Mouse (Mus musculus): ENCODE data around the gene Mum1. TPM values are rescaled to one million over a fixed set of nuclear protein-coding genes. Genes with fewer than 3 reads are reported as not detected.

Gene Mum1
- total RNA-seq, 1 experiment from 2014 or later, result 47.5 TPM

DNA sequence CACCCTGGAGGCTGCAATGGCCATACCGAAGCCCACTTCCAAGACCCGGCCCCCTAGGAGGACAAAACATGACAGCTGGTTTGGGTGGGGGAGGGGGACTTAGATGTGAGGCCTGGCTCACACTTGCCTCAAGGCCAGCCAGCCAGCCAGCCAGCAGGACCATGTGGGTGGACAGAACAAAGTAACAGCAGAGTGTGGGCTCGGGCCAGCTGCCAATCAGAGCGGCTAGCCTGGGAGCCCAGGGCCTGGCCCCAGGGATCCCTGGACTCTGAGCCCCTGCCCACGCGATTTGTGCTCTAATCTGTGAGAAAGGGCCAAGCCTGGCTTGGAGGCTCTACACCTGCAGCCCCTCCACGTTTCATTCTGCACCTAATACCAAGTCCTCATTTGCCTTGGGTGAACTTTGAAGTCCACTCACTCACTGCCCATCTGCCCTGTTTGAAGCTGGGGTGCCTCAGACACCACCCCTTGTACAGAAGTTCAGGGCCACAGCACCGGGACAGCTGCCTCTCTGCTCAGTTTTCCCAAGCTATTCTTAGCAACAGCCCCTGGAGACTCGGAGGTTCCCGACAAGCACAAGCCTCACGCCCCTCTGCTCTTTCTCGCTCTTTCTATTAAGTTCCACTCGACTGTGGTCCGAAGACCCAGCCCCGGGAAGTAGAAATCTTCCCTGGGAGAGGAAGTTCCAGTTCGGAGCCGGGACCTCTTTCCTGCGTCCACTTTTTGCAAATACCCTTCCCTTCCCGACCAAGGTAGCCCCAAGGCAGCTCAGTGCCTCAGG lies 33.8 kb downstream of the Mum1 start:
- no peak for ATAC-seq (replicated peaks in 1 of 2; ENCODE audit: insufficient read depth in 1 of 2, low FRiP score in 2 of 2, low TSS enrichment in 1 of 2, low read depth in 1 of 2, poor library complexity in 2 of 2, severe bottlenecking in 2 of 2)

DNA sequence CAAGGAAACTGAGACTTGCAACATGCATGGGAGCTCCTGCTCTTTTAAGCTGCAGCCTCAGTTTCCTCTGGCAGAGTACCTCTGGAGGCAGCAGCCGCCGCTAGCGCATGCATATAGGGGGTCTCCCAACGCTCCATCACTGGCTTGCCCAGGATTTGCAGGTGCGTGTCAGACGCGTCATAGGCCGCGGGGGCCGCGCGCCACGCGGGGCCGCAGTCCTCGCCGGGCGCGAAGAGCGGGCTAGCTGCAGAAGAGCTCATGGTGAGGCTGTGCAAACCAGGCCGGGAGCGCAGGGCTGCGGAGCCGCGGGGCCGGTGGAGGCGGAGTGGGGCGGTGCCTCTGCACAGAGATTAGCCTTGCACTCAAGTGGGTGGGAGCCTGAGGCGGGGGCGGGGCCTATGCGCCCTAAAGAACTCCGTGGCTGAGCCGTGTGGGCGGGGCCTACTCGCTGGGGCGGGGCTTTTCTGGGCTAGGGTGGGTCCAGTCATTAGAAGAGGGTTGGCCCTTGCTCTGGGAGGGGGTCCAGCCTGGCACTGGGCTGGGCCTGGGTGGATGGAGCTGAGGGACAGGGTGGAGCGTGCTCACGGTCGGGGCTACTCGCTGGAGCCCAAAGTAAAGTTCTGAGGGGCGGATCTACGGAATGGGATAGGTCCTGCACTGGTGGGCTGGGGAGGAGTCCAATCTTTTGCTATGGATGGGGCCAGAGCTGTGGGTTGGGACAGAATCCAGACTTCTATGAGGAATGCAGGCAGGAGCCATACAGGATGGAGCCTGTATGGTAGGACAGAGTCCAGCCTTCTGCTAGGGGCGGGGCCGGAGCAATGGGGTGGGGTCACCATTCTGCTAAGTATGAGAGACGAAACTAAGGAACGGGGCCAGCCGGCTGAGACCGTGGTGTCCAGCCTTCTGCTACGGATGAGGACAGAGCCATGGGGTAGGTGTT lies 34.7 kb downstream of the Mum1 start, which contains the start of the genes Gamt and Dazap1:
Gamt (minus strand) TSS at position 371 of the 943 bp plus-strand sequence.
Dazap1 (plus strand) TSS at position 845 of the 943 bp plus-strand sequence.
- peak; percentile 54 to 57 for ATAC-seq (replicated peaks in 1 of 2; ENCODE audit: insufficient read depth in 1 of 2, low FRiP score in 2 of 2, low TSS enrichment in 1 of 2, low read depth in 1 of 2, poor library complexity in 2 of 2, severe bottlenecking in 2 of 2)

DNA sequence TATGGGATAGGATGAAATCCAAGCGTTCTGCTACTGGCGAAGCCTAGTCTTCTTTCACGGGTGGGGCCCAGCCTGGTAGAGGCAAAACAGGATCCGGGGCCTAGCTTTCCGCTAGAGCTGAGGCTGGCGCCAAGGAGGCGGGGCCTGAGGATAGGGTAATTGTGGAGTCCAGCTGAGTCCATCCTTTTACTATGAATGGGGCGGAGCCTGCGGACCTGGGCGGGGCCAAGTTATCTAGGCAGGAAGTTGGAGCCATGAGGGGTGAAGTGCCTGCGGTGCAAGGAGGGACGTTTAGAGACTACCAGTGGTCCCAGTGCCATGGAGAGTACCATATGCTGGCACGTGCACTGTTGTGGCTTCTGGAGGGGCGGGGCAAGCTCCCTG lies 35.3 kb downstream of the Mum1 start:
- peak; percentile 73 to 79 for ATAC-seq (replicated peaks in 1 of 2; ENCODE audit: insufficient read depth in 1 of 2, low FRiP score in 2 of 2, low TSS enrichment in 1 of 2, low read depth in 1 of 2, poor library complexity in 2 of 2, severe bottlenecking in 2 of 2)

DNA sequence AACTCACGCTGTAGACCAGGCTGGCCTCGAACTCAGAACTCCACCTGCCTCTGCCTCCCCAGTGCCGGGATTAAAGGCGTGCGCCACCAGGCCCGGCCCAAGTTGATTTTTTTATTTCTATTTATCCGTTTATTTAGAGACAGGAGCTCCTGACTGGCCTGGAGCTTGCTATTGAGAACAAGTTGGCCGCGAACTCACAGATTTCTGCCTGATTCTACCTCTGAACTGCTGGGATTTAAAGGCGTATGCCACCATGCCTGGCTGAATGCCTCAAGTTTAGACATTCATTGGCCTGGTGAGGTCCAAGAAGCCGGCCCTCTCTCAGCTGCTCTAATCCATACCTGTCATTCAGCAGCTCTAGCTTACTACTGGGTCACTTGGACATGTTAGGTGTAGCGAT lies 35.9 kb downstream of the Mum1 start:
- no peak for ATAC-seq (replicated peaks in 1 of 2; ENCODE audit: insufficient read depth in 1 of 2, low FRiP score in 2 of 2, low TSS enrichment in 1 of 2, low read depth in 1 of 2, poor library complexity in 2 of 2, severe bottlenecking in 2 of 2)

DNA sequence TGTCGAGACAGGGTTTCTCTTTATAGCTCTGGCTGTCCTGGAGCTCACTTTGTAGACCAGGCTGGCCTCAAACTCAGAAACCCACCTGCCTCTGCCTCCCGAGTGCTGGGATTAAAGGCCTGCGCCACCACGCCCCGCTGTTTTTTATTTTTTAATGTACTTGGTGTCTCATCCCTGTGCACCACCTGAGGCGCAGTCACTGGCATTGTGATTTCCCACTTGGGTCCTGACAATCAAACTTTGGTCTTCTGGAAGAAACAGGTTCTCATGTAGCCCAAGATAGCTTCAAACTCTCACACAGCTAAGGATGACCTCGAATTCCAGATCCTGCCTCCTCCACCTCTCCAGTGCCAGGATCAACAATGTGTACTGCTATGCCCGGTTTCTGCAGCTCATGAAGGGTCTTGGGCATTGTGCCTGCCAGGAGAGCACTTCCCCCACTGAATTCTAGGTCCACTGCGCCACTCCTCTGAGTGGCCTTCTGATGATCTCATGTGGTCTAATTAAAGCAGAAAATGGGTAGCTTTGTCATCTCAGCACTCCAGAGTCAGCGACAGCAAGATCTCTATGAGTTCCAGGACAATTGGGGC lies 36.6 kb downstream of the Mum1 start:
- no peak for ATAC-seq (replicated peaks in 1 of 2; ENCODE audit: insufficient read depth in 1 of 2, low FRiP score in 2 of 2, low TSS enrichment in 1 of 2, low read depth in 1 of 2, poor library complexity in 2 of 2, severe bottlenecking in 2 of 2)

DNA sequence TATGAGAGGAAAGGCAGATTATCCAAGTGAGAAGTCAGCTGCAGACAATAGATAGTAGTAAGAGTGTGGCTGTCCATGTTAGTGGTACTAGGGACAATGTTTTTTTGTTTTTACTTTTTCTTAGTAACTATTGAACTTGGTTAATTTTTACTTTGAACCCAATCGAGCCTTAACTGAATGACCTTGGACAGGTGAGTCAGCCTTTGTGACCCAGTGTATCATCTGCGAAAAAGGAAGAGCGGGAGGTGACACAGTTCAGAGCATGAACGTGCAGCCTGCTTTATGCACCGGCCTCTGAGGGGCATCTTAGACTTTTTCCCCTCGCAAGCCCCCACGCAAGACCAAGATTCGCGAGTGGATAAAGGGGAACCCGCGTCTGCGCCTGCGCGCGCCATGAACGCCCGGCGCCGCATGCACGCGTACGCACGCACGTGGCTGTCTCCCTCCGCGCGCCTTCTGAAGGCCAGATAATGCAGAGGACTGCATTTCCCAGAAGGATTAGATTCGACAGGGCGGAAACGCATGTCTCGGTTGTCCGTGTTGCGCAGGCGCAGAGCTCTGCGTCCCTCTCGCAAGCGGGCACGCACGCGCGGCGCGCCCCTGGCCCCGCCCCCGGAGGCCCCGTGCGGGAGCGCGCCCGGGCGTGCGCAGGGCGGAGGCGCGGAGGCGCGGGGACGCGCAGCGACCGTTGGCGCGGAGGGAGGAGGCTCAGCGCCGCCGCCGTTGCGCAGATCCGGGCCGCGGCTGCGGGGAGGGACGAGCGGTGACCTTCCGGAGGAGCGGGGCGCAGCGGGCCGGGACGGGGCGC lies 38.3 kb downstream of the Mum1 start:
- ATAC-seq (replicated peaks in 1 of 2; ENCODE audit: insufficient read depth in 1 of 2, low FRiP score in 2 of 2, low TSS enrichment in 1 of 2, low read depth in 1 of 2, poor library complexity in 2 of 2, severe bottlenecking in 2 of 2), result peak; percentile 55 to 57

DNA sequence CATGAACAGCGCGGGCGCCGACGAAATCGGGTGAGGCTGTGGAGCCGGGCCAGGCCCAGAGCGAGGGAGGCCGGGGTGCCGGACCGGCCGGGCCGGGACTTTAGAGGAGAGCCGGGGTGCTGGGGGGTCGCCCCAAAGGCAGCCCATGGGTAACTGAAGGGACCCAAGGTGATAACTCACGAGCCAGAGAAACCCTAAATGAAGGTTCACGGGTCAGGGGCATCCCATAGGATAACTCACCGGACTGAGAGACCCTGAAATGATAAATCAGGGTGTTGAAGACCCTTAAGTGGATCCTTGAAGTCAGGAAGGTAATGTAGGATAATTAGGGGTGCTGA lies 38.9 kb downstream of the Mum1 start:
- ATAC-seq (replicated peaks in 1 of 2; ENCODE audit: insufficient read depth in 1 of 2, low FRiP score in 2 of 2, low TSS enrichment in 1 of 2, low read depth in 1 of 2, poor library complexity in 2 of 2, severe bottlenecking in 2 of 2), result no peak

DNA sequence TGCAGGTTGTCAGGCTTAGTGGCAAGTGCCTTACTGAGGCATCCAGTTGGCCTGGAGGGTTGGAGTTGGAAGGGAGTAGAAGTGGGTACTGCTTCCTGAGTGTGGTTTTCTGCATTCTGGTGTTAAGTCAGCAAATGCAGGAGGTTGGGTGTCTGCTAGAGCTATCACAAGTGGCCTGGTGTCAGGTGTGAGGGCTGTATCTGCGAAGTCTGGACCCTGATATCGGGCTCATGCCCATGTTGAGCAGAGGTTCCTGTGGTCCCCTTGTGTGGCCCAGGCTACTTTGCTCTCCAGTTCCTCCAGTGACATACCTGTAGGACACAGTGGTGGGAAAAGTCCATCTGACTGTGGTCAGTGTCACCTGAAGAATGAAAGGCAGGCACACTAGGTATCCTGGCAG lies 43.9 kb downstream of the Mum1 start:
- ATAC-seq (replicated peaks in 1 of 2; ENCODE audit: insufficient read depth in 1 of 2, low FRiP score in 2 of 2, low TSS enrichment in 1 of 2, low read depth in 1 of 2, poor library complexity in 2 of 2, severe bottlenecking in 2 of 2), result peak; percentile 15 to 18; a peak in 2 of 4 replicates

DNA sequence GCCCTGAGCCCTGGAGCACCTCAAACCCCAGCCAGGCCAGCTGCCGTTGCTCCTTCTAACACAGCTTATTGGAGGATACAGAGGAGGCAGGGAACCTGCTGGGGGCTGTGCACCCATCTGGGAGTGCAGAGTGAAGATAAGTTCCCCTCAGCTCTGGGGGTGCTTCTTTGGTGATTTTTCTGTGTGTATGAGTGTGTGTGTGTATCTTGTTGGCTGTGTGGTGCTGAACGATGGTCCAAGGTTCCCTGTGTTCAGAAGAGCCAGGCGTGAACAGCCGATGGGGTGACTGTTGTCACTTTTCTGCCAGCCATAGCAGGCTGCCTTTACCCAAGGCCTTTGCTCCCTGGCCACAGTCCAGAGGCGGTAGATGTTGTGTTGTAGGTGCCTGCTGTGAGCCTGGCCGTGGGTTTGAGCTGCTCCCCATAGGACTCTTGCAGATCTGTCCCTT lies 44.5 kb downstream of the Mum1 start:
- ATAC-seq (replicated peaks in 1 of 2; ENCODE audit: insufficient read depth in 1 of 2, low FRiP score in 2 of 2, low TSS enrichment in 1 of 2, low read depth in 1 of 2, poor library complexity in 2 of 2, severe bottlenecking in 2 of 2), result peak in 1 of 2 experiments; percentile 11; a peak in 1 of 4 replicates

DNA sequence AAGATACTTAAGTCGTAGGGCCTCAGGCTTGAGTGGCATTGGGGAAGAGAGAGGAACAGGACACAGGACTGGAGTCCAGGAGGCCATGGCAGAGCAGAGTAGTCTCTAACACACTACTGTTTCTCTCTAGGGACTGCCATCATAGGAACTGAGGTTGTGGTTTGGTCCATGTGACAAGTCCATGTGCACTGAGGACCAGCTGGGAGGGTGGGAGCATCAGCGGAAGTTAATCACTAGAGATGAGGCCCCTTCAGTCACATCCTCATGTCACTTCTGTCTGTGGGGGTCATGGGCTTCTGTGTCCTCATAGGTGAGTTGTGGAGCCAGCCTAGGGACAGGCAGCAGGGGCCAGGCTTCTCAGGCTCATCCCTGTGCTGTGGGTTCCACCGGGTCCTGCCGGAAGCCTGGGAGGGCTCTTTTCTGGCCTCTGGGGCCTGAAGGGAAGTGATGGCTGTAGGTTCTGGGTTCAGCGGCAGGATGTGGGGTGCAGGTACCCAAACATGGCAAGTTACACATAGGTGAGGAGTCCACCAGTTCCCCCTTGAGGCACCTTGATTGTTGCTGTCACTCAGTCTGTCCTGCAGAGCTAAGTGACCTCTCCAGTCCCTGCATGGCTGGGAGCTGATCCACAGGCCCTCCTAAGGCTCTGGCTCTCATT lies 45.1 kb downstream of the Mum1 start:
- peak; percentile 5 to 33; a peak in 2 of 4 replicates for ATAC-seq (replicated peaks in 1 of 2; ENCODE audit: insufficient read depth in 1 of 2, low FRiP score in 2 of 2, low TSS enrichment in 1 of 2, low read depth in 1 of 2, poor library complexity in 2 of 2, severe bottlenecking in 2 of 2)

DNA sequence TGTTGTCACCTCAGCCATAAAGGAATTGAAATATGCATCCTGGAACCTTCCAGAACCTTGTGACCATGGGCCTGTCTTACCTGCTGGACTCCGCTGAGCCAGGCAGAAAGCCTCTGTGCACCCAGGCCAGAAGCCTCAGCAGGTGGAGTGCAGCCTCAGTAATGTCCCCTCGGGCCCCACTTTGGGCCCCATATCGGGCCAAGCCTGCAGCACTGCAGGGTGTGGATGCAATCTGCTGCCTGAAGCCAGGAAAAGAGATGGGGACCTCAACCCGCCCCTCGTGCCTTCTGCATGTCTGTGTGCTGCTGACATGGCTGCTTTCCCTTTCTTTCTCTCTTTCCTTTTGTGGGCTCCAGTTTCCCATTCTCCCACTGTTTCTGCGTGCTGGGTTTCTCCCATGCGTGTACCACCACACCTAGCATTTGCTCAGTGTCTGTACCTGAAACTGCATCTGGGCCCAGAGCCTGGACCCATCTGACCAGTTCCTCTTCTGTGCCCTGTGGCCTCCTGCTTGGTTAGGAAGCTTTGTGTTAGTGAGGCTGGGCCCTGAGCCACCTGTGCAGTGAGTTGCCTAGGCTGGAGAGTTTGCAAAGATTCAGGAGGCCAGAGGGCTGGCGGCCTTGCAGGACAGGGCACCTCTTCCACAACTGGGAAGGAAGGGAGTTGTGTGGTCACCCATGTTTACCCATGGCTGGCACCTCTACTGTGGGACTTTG lies 45.8 kb downstream of the Mum1 start:
- ATAC-seq (replicated peaks in 1 of 2; ENCODE audit: insufficient read depth in 1 of 2, low FRiP score in 2 of 2, low TSS enrichment in 1 of 2, low read depth in 1 of 2, poor library complexity in 2 of 2, severe bottlenecking in 2 of 2), result peak in 1 of 2 experiments; percentile 8; a peak in 1 of 4 replicates

DNA sequence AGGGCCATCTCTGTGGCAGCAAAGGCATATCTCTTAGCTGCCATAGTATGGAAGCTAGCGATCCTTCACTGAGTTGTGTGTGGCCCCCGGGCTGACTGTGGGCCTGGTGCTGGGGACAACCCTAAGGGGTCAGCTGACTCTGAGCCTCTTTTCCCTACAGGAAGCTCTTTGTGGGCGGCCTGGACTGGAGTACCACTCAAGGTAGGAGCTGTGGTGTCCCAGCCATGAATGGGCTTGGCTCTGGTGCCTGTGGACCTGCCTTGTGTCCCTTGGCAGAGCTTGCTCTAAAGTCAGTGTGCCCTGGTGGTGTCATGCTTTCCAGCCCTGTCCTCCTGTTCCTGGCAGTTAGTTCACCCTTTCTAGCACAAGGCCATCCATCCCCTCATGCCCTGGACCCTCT lies 47.6 kb downstream of the Mum1 start:
- ATAC-seq (replicated peaks in 1 of 2; ENCODE audit: insufficient read depth in 1 of 2, low FRiP score in 2 of 2, low TSS enrichment in 1 of 2, low read depth in 1 of 2, poor library complexity in 2 of 2, severe bottlenecking in 2 of 2), result no peak

DNA sequence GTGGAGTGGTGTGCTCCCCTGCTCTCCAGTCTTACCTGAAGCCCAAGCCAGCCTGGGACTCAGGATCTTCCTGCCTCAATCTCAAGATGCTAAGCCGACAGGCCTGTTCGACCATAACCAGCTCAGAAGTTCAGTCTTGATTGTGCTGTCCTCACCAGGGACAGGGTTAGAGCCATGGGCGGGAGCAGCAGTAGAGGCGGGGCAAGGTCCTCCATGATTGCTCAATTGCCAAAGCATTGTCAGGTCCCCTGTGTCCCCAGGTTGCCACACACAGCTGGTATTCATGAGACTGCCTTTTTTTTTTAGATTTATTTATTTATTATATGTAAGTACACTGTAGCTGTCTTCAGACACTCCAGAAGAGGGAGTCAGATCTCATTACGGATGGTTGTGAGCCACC lies 50.0 kb downstream of the Mum1 start:
- ATAC-seq (replicated peaks in 1 of 2; ENCODE audit: insufficient read depth in 1 of 2, low FRiP score in 2 of 2, low TSS enrichment in 1 of 2, low read depth in 1 of 2, poor library complexity in 2 of 2, severe bottlenecking in 2 of 2), result no peak

DNA sequence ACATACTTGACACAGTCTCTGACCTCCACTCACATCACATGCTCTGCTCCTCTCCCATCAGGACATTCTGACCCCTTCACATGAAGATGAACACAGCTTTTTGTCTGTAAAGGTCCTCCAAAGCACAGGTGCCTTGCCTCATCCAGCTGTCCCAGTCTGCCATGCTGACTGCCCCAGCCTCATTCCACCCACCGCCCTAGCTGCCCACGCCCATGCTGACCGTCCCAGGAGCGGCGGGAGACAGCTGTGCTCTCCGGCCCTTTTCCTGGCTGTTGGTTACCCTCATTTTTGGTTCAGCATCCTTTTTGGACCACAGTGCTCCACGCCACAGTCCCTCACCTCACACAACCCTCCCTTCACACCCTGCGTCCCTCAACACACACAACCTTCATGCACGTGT lies 52.2 kb downstream of the Mum1 start:
- no peak for ATAC-seq (replicated peaks in 1 of 2; ENCODE audit: insufficient read depth in 1 of 2, low FRiP score in 2 of 2, low TSS enrichment in 1 of 2, low read depth in 1 of 2, poor library complexity in 2 of 2, severe bottlenecking in 2 of 2)

DNA sequence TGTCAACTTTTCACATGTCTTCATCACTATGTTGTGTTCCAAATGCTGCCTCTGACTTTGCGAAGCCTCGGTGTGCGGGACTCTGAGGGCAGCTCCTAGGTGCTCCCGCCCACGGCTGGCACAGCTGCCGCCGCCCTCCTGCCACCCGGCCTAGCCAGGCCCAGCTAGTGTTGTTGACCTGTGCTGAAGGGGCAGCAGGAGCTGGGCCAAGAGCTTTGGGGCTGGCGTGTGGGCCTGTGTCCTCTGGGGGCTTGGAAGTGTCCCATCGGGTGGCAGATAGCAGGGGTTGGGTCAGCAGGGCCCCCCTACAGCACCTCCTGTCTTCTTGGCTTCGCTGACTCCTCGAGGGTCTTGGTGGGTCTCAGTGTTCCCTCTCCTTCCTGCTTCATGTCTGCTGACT lies 53.0 kb downstream of the Mum1 start:
- no peak for ATAC-seq (replicated peaks in 1 of 2; ENCODE audit: insufficient read depth in 1 of 2, low FRiP score in 2 of 2, low TSS enrichment in 1 of 2, low read depth in 1 of 2, poor library complexity in 2 of 2, severe bottlenecking in 2 of 2)

DNA sequence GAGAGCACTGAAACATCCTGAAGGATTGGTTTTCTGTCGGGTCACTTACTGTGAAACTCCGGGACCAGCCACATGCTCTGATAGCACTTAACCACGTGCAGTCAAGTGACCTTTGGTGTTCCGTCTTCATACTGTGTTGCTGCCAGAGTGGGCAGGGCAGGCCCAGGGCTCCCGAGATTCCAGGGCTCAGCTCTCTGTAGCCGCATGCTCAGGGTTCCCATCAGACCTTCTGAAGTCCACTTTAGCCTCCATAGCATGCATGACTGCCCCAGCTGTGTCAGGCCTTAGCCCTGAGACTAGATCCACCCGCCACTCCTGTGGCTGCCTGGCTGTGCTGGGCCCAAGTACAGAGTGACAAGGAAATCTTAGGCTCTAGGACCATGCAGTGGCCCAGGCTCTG lies 55.1 kb downstream of the Mum1 start:
- no peak for ATAC-seq (replicated peaks in 1 of 2; ENCODE audit: insufficient read depth in 1 of 2, low FRiP score in 2 of 2, low TSS enrichment in 1 of 2, low read depth in 1 of 2, poor library complexity in 2 of 2, severe bottlenecking in 2 of 2)
